Mouse (Mus musculus): ENCODE results near the gene Ankrd40. TPM values are rescaled to one million over a fixed set of nuclear protein-coding genes. Genes with fewer than 3 reads are reported as not detected.

Ankrd40 gene
- polyA plus RNA-seq, 1 experiment from 2014 or later = 11.8 TPM

GRCm38 (mm10) chr11:94345926-94346325, 18.1 kb downstream of the Ankrd40 start:
- no peak overlapping the region for H3K27ac ChIP-seq (ENCODE audit: low read length)
- H3K9me3 ChIP-seq (ENCODE audit: control insufficient read depth, low read length) = no peaks in the 10 kb centered on the region
- ATAC-seq = no peak
- no peak overlapping the region for H3K9ac ChIP-seq (ENCODE audit: low read depth, low read length)
- no peaks in the 10 kb centered on the region for H3K27me3 ChIP-seq (replicated peaks; ENCODE audit: control insufficient read depth, insufficient read depth, low read length)
- WGBS = 75% methylated on average over 10 of the region's 10 CpGs
- H3K36me3 ChIP-seq (ENCODE audit: control insufficient read depth, insufficient read depth, low read length) = no peaks in the 10 kb centered on the region
- H3K4me3 ChIP-seq (ENCODE audit: low read length) = no peak overlapping the region
- H3K4me1 ChIP-seq (ENCODE audit: control insufficient read depth, insufficient read depth, low read length) = peaks cover 15% of the 10 kb centered on the region; the same call in 1 of the 2 replicates
- no peak overlapping the region for H3K4me2 ChIP-seq (ENCODE audit: low read depth, low read length)

GRCm38 (mm10) chr11:94346611-94347010, 18.8 kb downstream of the Ankrd40 start:
- no peaks in the 10 kb centered on the region for H3K9me3 ChIP-seq (ENCODE audit: control insufficient read depth, low read length)
- ATAC-seq = peak; percentile 74
- H3K27me3 ChIP-seq (replicated peaks; ENCODE audit: control insufficient read depth, insufficient read depth, low read length) = no peaks in the 10 kb centered on the region
- no peak overlapping the region for H3K9ac ChIP-seq (ENCODE audit: low read depth, low read length)
- no peak overlapping the region for H3K4me2 ChIP-seq (ENCODE audit: low read depth, low read length)
- WGBS = 34% methylated on average over 3 of the region's 3 CpGs
- no peaks in the 10 kb centered on the region for H3K36me3 ChIP-seq (ENCODE audit: control insufficient read depth, insufficient read depth, low read length)
- peaks cover 15% of the 10 kb centered on the region; the same call in 1 of the 2 replicates for H3K4me1 ChIP-seq (ENCODE audit: control insufficient read depth, insufficient read depth, low read length)
- H3K27ac ChIP-seq (ENCODE audit: low read length) = no peak overlapping the region; the same call in 1 of the 2 replicates
- H3K4me3 ChIP-seq (ENCODE audit: low read length) = no peak overlapping the region

GRCm38 (mm10) chr11:94347063-94347575, 19.3 kb downstream of the Ankrd40 start:
- no peaks in the 10 kb centered on the region for H3K9me3 ChIP-seq (ENCODE audit: control insufficient read depth, low read length)
- no peaks in the 10 kb centered on the region for H3K36me3 ChIP-seq (ENCODE audit: control insufficient read depth, insufficient read depth, low read length)
- no peak overlapping the region; the same call in 1 of the 2 replicates for H3K27ac ChIP-seq (ENCODE audit: low read length)
- H3K9ac ChIP-seq (ENCODE audit: low read depth, low read length) = no peak overlapping the region
- peaks cover 12% of the 10 kb centered on the region; the same call in 1 of the 2 replicates for H3K4me1 ChIP-seq (ENCODE audit: control insufficient read depth, insufficient read depth, low read length)
- H3K27me3 ChIP-seq (replicated peaks; ENCODE audit: control insufficient read depth, insufficient read depth, low read length) = no peaks in the 10 kb centered on the region
- WGBS = 67% methylated on average over 7 of the region's 7 CpGs
- H3K4me3 ChIP-seq (ENCODE audit: low read length) = no peak overlapping the region
- no peak for ATAC-seq
- no peak overlapping the region for H3K4me2 ChIP-seq (ENCODE audit: low read depth, low read length)

- Histone ChIP-seq H3K27ac (ENCODE audit: low read length) (no peak overlapping the region), H3K4me3 (ENCODE audit: low read length) (no peak overlapping the region), H3K27me3 (replicated peaks; ENCODE audit: control insufficient read depth, insufficient read depth, low read length) (no peaks in the 10 kb centered on the region), H3K9ac (ENCODE audit: low read depth, low read length) (no peak overlapping the region), H3K4me1 (ENCODE audit: control insufficient read depth, insufficient read depth, low read length) (peaks cover 10% of the 10 kb centered on the region; the same call in 1 of the 2 replicates), H3K4me2 (ENCODE audit: low read depth, low read length) (no peak overlapping the region), H3K36me3 (ENCODE audit: control insufficient read depth, insufficient read depth, low read length) (no peaks in the 10 kb centered on the region), H3K9me3 (ENCODE audit: control insufficient read depth, low read length) (no peaks in the 10 kb centered on the region)
- whole genome bisulfite sequencing = 77% methylated on average over 2 of the region's 2 CpGs
- no peak for ATAC-seq
Observed at GRCm38 (mm10) chr11:94349839-94350238, 22.0 kb downstream of the Ankrd40 start.

GRCm38 (mm10) chr11:94350337-94350736, 22.5 kb downstream of the Ankrd40 start:
- Histone ChIP-seq H3K4me3 (ENCODE audit: low read length) (no peak overlapping the region), H3K4me2 (ENCODE audit: low read depth, low read length) (no peak overlapping the region), H3K27ac (ENCODE audit: low read length) (no peak overlapping the region), H3K36me3 (ENCODE audit: control insufficient read depth, insufficient read depth, low read length) (no peaks in the 10 kb centered on the region), H3K9me3 (ENCODE audit: control insufficient read depth, low read length) (no peaks in the 10 kb centered on the region), H3K27me3 (replicated peaks; ENCODE audit: control insufficient read depth, insufficient read depth, low read length) (no peaks in the 10 kb centered on the region), H3K9ac (ENCODE audit: low read depth, low read length) (no peak overlapping the region), H3K4me1 (ENCODE audit: control insufficient read depth, insufficient read depth, low read length) (peaks cover 10% of the 10 kb centered on the region; the same call in 1 of the 2 replicates)
- no peak for ATAC-seq
- 68% methylated on average over 1 of the region's 1 CpGs for WGBS

GRCm38 (mm10) chr11:94351094-94351493, 23.3 kb downstream of the Ankrd40 start:
- H3K9me3 ChIP-seq (ENCODE audit: control insufficient read depth, low read length) = no peaks in the 10 kb centered on the region
- no peak for ATAC-seq
- H3K36me3 ChIP-seq (ENCODE audit: control insufficient read depth, insufficient read depth, low read length) = no peaks in the 10 kb centered on the region
- H3K4me2 ChIP-seq (ENCODE audit: low read depth, low read length) = no peak overlapping the region
- no peak overlapping the region for H3K4me3 ChIP-seq (ENCODE audit: low read length)
- no peak overlapping the region for H3K9ac ChIP-seq (ENCODE audit: low read depth, low read length)
- no peaks in the 10 kb centered on the region for H3K27me3 ChIP-seq (replicated peaks; ENCODE audit: control insufficient read depth, insufficient read depth, low read length)
- H3K4me1 ChIP-seq (ENCODE audit: control insufficient read depth, insufficient read depth, low read length) = peaks cover 9% of the 10 kb centered on the region; the same call in 1 of the 2 replicates
- WGBS = 20% methylated on average over 3 of the region's 3 CpGs
- H3K27ac ChIP-seq (ENCODE audit: low read length) = no peak overlapping the region

GRCm38 (mm10) chr11:94355521-94356217, 27.9 kb downstream of the Ankrd40 start:
- Histone ChIP-seq H3K4me2 (ENCODE audit: low read depth, low read length) (no peak overlapping the region), H3K27me3 (replicated peaks; ENCODE audit: control insufficient read depth, insufficient read depth, low read length) (no peaks in the 10 kb centered on the region), H3K4me3 (ENCODE audit: low read length) (no peak overlapping the region), H3K27ac (ENCODE audit: low read length) (no peak overlapping the region), H3K9ac (ENCODE audit: low read depth, low read length) (no peak overlapping the region), H3K36me3 (ENCODE audit: control insufficient read depth, insufficient read depth, low read length) (no peaks in the 10 kb centered on the region), H3K4me1 (ENCODE audit: control insufficient read depth, insufficient read depth, low read length) (no peaks in the 10 kb centered on the region), H3K9me3 (ENCODE audit: control insufficient read depth, low read length) (no peaks in the 10 kb centered on the region)
- ATAC-seq = no peak
- WGBS = 69% methylated on average over 9 of the region's 9 CpGs

- no peaks in the 10 kb centered on the region for H3K9me3 ChIP-seq (ENCODE audit: control insufficient read depth, low read length)
- no peaks in the 10 kb centered on the region for H3K27me3 ChIP-seq (replicated peaks; ENCODE audit: control insufficient read depth, insufficient read depth, low read length)
- no peaks in the 10 kb centered on the region for H3K4me1 ChIP-seq (ENCODE audit: control insufficient read depth, insufficient read depth, low read length)
- no peak overlapping the region for H3K9ac ChIP-seq (ENCODE audit: low read depth, low read length)
- no peak overlapping the region for H3K27ac ChIP-seq (ENCODE audit: low read length)
- no peak overlapping the region for H3K4me2 ChIP-seq (ENCODE audit: low read depth, low read length)
- H3K4me3 ChIP-seq (ENCODE audit: low read length) = no peak overlapping the region
- H3K36me3 ChIP-seq (ENCODE audit: control insufficient read depth, insufficient read depth, low read length) = no peaks in the 10 kb centered on the region
- 93% methylated on average over 12 of the region's 12 CpGs for WGBS
- ATAC-seq = no peak
Observed at GRCm38 (mm10) chr11:94359168-94359567, 31.4 kb downstream of the Ankrd40 start.

- no peak overlapping the region for H3K4me2 ChIP-seq (ENCODE audit: low read depth, low read length)
- no peak overlapping the region for H3K27ac ChIP-seq (ENCODE audit: low read length)
- WGBS = 92% methylated on average over 14 of the region's 14 CpGs
- H3K27me3 ChIP-seq (replicated peaks; ENCODE audit: control insufficient read depth, insufficient read depth, low read length) = no peaks in the 10 kb centered on the region
- no peaks in the 10 kb centered on the region for H3K36me3 ChIP-seq (ENCODE audit: control insufficient read depth, insufficient read depth, low read length)
- no peak for ATAC-seq
- H3K4me1 ChIP-seq (ENCODE audit: control insufficient read depth, insufficient read depth, low read length) = no peaks in the 10 kb centered on the region
- H3K9me3 ChIP-seq (ENCODE audit: control insufficient read depth, low read length) = no peaks in the 10 kb centered on the region
- no peak overlapping the region for H3K4me3 ChIP-seq (ENCODE audit: low read length)
- H3K9ac ChIP-seq (ENCODE audit: low read depth, low read length) = no peak overlapping the region
Observed at GRCm38 (mm10) chr11:94361166-94361870, 33.5 kb downstream of the Ankrd40 start.
